Mouse (Mus musculus) heart, postnatal 0 days (tissue): Measurements from ENCODE around the gene Spns2. TPM values are rescaled to one million over a fixed set of nuclear protein-coding genes. Genes with fewer than 3 reads are reported as not detected.

Experiments
- ATAC-seq: fragments of 200-750 bp; cut with Nextera tagmentation; 2 replicates; pipeline ENCODE4 v1.8.0; 2017; ENCODE audit warnings: low read depth, moderate number of reproducible peaks, moderate library complexity; ENCODE audit not compliant: insufficient read depth
- DNase-seq: peaks from one replicate; pipeline ENCODE4 v3.0.0-alpha.2; 2016; ENCODE audit warnings: low spot score
- H3K27ac ChIP-seq: fragments of 300-500 bp; sonication (generic); 2 replicates; pipeline ENCODE4 v1.5.1; 2014; ENCODE audit warnings: low read depth, mild to moderate bottlenecking
- H3K27me3 ChIP-seq: fragments of 300-500 bp; sonication (generic); 2 replicates; pipeline ENCODE4 v1.6.1; 2014; ENCODE audit warnings: low read length, mixed read lengths; ENCODE audit not compliant: control insufficient read depth, insufficient read depth
- H3K36me3 ChIP-seq: fragments of 300-500 bp; sonication (generic); replicated peaks from 2 replicates; pipeline ENCODE4 v1.6.1; 2014; ENCODE audit warnings: low read length, mixed read lengths; ENCODE audit not compliant: control insufficient read depth, insufficient read depth
- H3K4me1 ChIP-seq: fragments of 300-500 bp; sonication (generic); 2 replicates; pipeline ENCODE4 v1.6.1; 2014; ENCODE audit warnings: antibody characterized with exemption; ENCODE audit not compliant: control insufficient read depth, insufficient read depth
- H3K4me2 ChIP-seq: fragments of 300-500 bp; sonication (generic); 2 replicates; pipeline ENCODE4 v1.6.1; 2014; ENCODE audit warnings: low read depth, mild to moderate bottlenecking, low read length, moderate library complexity
- H3K4me3 ChIP-seq: fragments of 300-500 bp; sonication (generic); 2 replicates; pipeline ENCODE4 v1.5.1; 2014; ENCODE audit warnings: low read depth, low read length
- H3K9ac ChIP-seq: fragments of 300-500 bp; sonication (generic); replicated peaks from 2 replicates; pipeline ENCODE4 v1.6.1; 2014; ENCODE audit warnings: low read depth, low read length, mixed read lengths
- H3K9me3 ChIP-seq: fragments of 300-500 bp; sonication (generic); replicated peaks from 2 replicates; pipeline ENCODE4 v1.6.1; 2016; ENCODE audit warnings: low read length; ENCODE audit not compliant: control insufficient read depth
- CTCF ChIP-seq: IDR thresholded peaks from 2 replicates; pipeline ENCODE4 v1.5.1; 2016; ENCODE audit warnings: antibody characterized with exemption, control low read depth, low read depth
- EP300 ChIP-seq: IDR thresholded peaks from 2 replicates; pipeline ENCODE4 v1.6.1; 2016; ENCODE audit warnings: antibody characterized with exemption, low read depth
- WGBS: fragments of 180-500 bp; shearing (Covaris S2); extraction: QIAGEN DNeasy Blood & Tissue Kit; methylation state at CpG from one replicate; pipeline ENCODE4 v1.1.7; 2014; 5-methylcytosine and 5-hydroxymethylcytosine counted together
- polyA plus RNA-seq: library from polyadenylated mRNA; unstranded; fragments of >200 nt; fragmentation: Nextera tagmentation; extraction: Ambion mirVana; gene quantifications from 2 replicates; pipeline ENCODE4 v1.2.1, GENCODE M21; 2015
- total RNA-seq: library from RNA; depleted of rRNA; stranded (reverse); fragments of >200 nt; gene quantifications from 2 replicates; pipeline ENCODE4 v1.2.3, GENCODE M21; 2014; ENCODE audit warnings: low replicate concordance

Gene Spns2
- total and polyA plus RNA-seq, 2 experiments from 2014 or later = 2.9 to 44.2 TPM

DNA sequence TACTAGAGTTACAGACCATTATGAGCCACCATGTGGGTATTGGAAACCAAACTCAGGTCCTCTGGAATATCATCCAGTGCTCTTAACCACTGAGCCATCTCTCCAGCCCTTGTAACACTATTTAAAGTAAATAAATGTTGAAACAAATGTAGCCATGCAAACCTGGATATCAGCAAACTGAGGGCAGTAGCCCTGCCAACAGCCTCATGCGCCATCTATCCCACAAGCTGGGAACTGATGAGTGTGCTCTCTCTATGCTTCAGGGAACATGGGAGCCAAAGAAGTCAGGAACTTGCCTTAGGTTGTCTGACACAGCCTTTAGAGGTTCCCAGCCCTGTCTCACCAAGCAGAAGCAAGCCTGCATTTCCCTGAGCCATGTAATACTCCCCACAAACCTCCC, 41.9 kb upstream of the Spns2 start:
- no peaks in the 10 kb centered on the region for H3K27me3 ChIP-seq
- TF ChIP-seq EP300 (no peak), CTCF (0 out of 2 replicates have a peak, but pooled peaks have one; percentile 19)
- no peaks in the 10 kb centered on the region for H3K4me1 ChIP-seq
- no peaks in the 10 kb centered on the region for H3K36me3 ChIP-seq
- H3K9me3 ChIP-seq = no peaks in the 10 kb centered on the region
- DNase-seq (no peak), ATAC-seq (no peak)
- 69% methylated on average over 1 of the region's 1 CpGs for WGBS
- H3K4me3 ChIP-seq = no peak overlapping the region
- H3K9ac ChIP-seq = no peak overlapping the region
- no peak overlapping the region for H3K27ac ChIP-seq
- no peak overlapping the region for H3K4me2 ChIP-seq

GRCm38 (mm10) chr11:72531144-72531543, 41.4 kb upstream of the Spns2 start:
- WGBS = 65% methylated on average over 5 of the region's 5 CpGs
- no peak for TF ChIP-seq CTCF
- TF ChIP-seq EP300 = no peak
- no peaks in the 10 kb centered on the region for H3K27me3 ChIP-seq

DNA sequence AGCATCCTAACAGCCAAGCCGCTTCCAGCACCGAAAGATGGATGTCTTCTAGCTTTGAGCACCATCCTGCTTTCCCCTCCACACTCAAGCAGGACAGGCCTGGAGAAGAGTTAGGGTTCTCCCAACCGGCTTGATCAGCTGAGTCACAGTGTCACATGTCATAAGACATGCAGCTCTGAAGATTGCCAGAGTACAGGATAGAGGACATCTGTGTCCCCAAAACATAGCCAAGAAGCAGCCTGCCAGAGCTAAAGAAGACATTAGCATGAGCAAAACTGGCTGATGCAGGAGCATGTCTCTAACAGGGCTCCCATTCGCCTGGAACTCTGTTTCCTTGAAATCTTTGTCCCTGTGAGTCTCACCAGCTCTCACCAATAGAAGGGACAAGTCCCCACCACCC, 36.5 kb upstream of the Spns2 start:
- Histone ChIP-seq H3K27ac (no peak overlapping the region), H3K9me3 (no peaks in the 10 kb centered on the region), H3K9ac (no peak overlapping the region), H3K36me3 (no peaks in the 10 kb centered on the region), H3K4me1 (0 out of 2 replicates have a peak, but pooled peaks cover 8% of the 10 kb centered on the region), H3K4me2 (no peak overlapping the region), H3K4me3 (no peak overlapping the region), H3K27me3 (no peaks in the 10 kb centered on the region)
- 75% methylated on average over 4 of the region's 4 CpGs for WGBS
- TF ChIP-seq CTCF = no peak
- no peak for TF ChIP-seq EP300
- DNase-seq (no peak), ATAC-seq (no peak)

More at GRCm38 (mm10) chr11:72531144-72531543, 41.4 kb upstream of the Spns2 start:
- Histone ChIP-seq H3K4me3 (no peak overlapping the region), H3K27ac (no peak overlapping the region), H3K4me1 (no peaks in the 10 kb centered on the region), H3K36me3 (no peaks in the 10 kb centered on the region), H3K4me2 (no peak overlapping the region), H3K9me3 (no peaks in the 10 kb centered on the region), H3K9ac (no peak overlapping the region)
- no peak for DNase-seq
- no peak for ATAC-seq

- DNase-seq = no peak
- 0 out of 2 replicates have a peak, but pooled peaks cover 8% of the 10 kb centered on the region for H3K4me1 ChIP-seq
- H3K27me3 ChIP-seq = no peaks in the 10 kb centered on the region
- H3K36me3 ChIP-seq = no peaks in the 10 kb centered on the region
- H3K27ac ChIP-seq = no peak overlapping the region
- no peak for TF ChIP-seq EP300
- TF ChIP-seq CTCF = no peak
- 56% methylated on average over 4 of the region's 4 CpGs for WGBS
- no peaks in the 10 kb centered on the region for H3K9me3 ChIP-seq
- ATAC-seq = no peak
- H3K4me3 ChIP-seq = no peak overlapping the region
- H3K4me2 ChIP-seq = no peak overlapping the region
- H3K9ac ChIP-seq = no peak overlapping the region
Observed at GRCm38 (mm10) chr11:72523711-72524110, 34.0 kb upstream of the Spns2 start.

GRCm38 (mm10) chr11:72522616-72523041, 32.9 kb upstream of the Spns2 start:
- Histone ChIP-seq H3K27me3 (no peaks in the 10 kb centered on the region), H3K4me1 (0 out of 2 replicates have a peak, but pooled peaks cover 8% of the 10 kb centered on the region), H3K36me3 (no peaks in the 10 kb centered on the region), H3K27ac (no peak overlapping the region), H3K9me3 (no peaks in the 10 kb centered on the region), H3K9ac (no peak overlapping the region), H3K4me2 (no peak overlapping the region), H3K4me3 (no peak overlapping the region)
- WGBS = 31% methylated on average over 5 of the region's 5 CpGs
- no peak for TF ChIP-seq EP300
- TF ChIP-seq CTCF = no peak
- ATAC-seq (0 out of 2 replicates have a peak, but pooled peaks have one; percentile 32), DNase-seq (peak; percentile 64)
